Mouse (Mus musculus): ENCODE data around the gene Tnnt3. TPM values are rescaled to one million over a fixed set of nuclear protein-coding genes. Genes with fewer than 3 reads are reported as not detected.

Gene Tnnt3
- total and polyA plus RNA-seq, 2 experiments from 2014 or later: 1.5 to 3.1 TPM

- Histone ChIP-seq H3K4me2 (ENCODE audit: low read depth, low read length, poor library complexity, severe bottlenecking) (no peak overlapping the region), H3K27ac (ENCODE audit: low read depth, low read length) (no peak overlapping the region), H3K4me1 (ENCODE audit: insufficient read depth, low read length) (no peaks in the 10 kb centered on the region), H3K36me3 (ENCODE audit: insufficient read depth, low read length) (no peaks in the 10 kb centered on the region), H3K27me3 (ENCODE audit: insufficient read depth, low read length) (no peaks in the 10 kb centered on the region), H3K9me3 (ENCODE audit: low read length) (no peaks in the 10 kb centered on the region), H3K9ac (replicated peaks; ENCODE audit: low read length, poor library complexity, severe bottlenecking) (no peak overlapping the region), H3K4me3 (ENCODE audit: low read depth, low read length) (no peak overlapping the region)
- DNase-seq (ENCODE audit: low spot score) (no peak), ATAC-seq (ENCODE audit: low FRiP score) (no peak)
- no peak for TF ChIP-seq CTCF (IDR thresholded peaks at IDR 0.05)
- 89% methylated on average over 8 of the region's 8 CpGs for WGBS
Observed at GRCm38 (mm10) chr7:142493535-142493934, 5.1 kb upstream of the Tnnt3 start.

DNA sequence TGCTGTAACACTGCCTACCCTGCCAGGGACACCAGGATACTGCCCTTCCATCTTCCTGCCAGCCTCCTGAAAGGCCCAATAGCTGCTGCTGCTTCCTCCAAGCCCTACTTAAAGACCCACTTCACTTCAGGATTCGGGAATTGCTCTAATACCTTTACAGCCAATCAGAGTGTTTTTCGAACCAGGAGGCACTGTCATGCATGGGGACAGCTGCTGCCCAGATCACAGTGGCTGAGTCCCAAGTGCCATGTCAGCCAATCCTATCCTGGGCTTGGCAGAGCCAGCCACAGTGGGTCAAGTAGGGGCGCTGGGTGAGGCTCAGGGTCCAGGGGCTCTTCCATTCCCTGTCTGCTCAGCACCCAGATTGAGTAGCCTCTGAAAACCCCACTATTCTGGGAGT lies 2.5 kb upstream of the Tnnt3 start:
- Histone ChIP-seq H3K4me1 (ENCODE audit: insufficient read depth, low read length) (no peaks in the 10 kb centered on the region), H3K36me3 (ENCODE audit: insufficient read depth, low read length) (no peaks in the 10 kb centered on the region), H3K27ac (ENCODE audit: low read depth, low read length) (no peak overlapping the region), H3K4me2 (ENCODE audit: low read depth, low read length, poor library complexity, severe bottlenecking) (no peak overlapping the region), H3K4me3 (ENCODE audit: low read depth, low read length) (no peak overlapping the region), H3K27me3 (ENCODE audit: insufficient read depth, low read length) (no peaks in the 10 kb centered on the region), H3K9ac (replicated peaks; ENCODE audit: low read length, poor library complexity, severe bottlenecking) (no peak overlapping the region), H3K9me3 (ENCODE audit: low read length) (no peaks in the 10 kb centered on the region)
- ATAC-seq (ENCODE audit: low FRiP score) (no peak), DNase-seq (ENCODE audit: low spot score) (no peak)
- no peak for TF ChIP-seq CTCF (IDR thresholded peaks at IDR 0.05)
- 73% methylated on average over 3 of the region's 3 CpGs for WGBS

DNA sequence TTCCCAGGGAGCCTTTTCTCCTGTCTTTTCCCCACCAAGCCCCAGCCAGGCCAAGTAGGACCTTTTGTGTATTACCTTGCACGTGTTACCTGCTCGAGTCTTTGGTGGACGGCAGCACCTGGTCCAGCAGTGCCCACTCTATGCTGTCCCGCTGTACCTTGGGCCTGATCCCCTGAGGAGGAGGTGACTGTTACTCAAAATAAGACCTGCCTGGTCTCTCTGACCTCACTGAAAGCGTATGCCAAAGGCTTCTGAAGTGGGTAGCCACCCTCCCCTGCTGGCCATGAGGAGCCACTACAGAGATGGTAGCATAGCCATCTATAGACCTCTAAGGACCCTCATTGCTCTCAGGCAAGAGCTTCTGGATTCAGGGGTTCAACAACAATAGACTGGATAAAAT lies 1.8 kb upstream of the Tnnt3 start:
- Histone ChIP-seq H3K36me3 (ENCODE audit: insufficient read depth, low read length) (no peaks in the 10 kb centered on the region), H3K4me1 (ENCODE audit: insufficient read depth, low read length) (no peaks in the 10 kb centered on the region), H3K27ac (ENCODE audit: low read depth, low read length) (no peak overlapping the region), H3K4me2 (ENCODE audit: low read depth, low read length, poor library complexity, severe bottlenecking) (no peak overlapping the region), H3K4me3 (ENCODE audit: low read depth, low read length) (no peak overlapping the region), H3K27me3 (ENCODE audit: insufficient read depth, low read length) (no peaks in the 10 kb centered on the region), H3K9ac (replicated peaks; ENCODE audit: low read length, poor library complexity, severe bottlenecking) (no peak overlapping the region), H3K9me3 (ENCODE audit: low read length) (no peaks in the 10 kb centered on the region)
- 88% methylated on average over 5 of the region's 5 CpGs for WGBS
- no peak for TF ChIP-seq CTCF (IDR thresholded peaks at IDR 0.05)
- ATAC-seq (ENCODE audit: low FRiP score): no peak
- DNase-seq (ENCODE audit: low spot score): no peak

GRCm38 (mm10) chr7:142497775-142498174 lies 861 bp upstream of the Tnnt3 start:
- TF ChIP-seq CTCF (IDR thresholded peaks at IDR 0.05): peak; percentile 34
- WGBS: 89% methylated on average over 2 of the region's 2 CpGs
- ATAC-seq (ENCODE audit: low FRiP score) (no peak), DNase-seq (ENCODE audit: low spot score) (no peak)
- Histone ChIP-seq H3K4me2 (ENCODE audit: low read depth, low read length, poor library complexity, severe bottlenecking) (no peak overlapping the region), H3K27me3 (ENCODE audit: insufficient read depth, low read length) (no peaks in the 10 kb centered on the region), H3K4me3 (ENCODE audit: low read depth, low read length) (no peak overlapping the region), H3K9ac (replicated peaks; ENCODE audit: low read length, poor library complexity, severe bottlenecking) (no peak overlapping the region), H3K4me1 (ENCODE audit: insufficient read depth, low read length) (no peaks in the 10 kb centered on the region), H3K36me3 (ENCODE audit: insufficient read depth, low read length) (no peaks in the 10 kb centered on the region), H3K9me3 (ENCODE audit: low read length) (no peaks in the 10 kb centered on the region), H3K27ac (ENCODE audit: low read depth, low read length) (no peak overlapping the region)

- no peak for TF ChIP-seq CTCF (IDR thresholded peaks at IDR 0.05)
Observed at GRCm38 (mm10) chr7:142499010-142499721, 530 bp downstream of the Tnnt3 start.

GRCm38 (mm10) chr7:142500032-142500431 lies 1.4 kb downstream of the Tnnt3 start:
- 79% methylated on average over 1 of the region's 1 CpGs for WGBS
- Histone ChIP-seq H3K36me3 (ENCODE audit: insufficient read depth, low read length) (no peaks in the 10 kb centered on the region), H3K4me2 (ENCODE audit: low read depth, low read length, poor library complexity, severe bottlenecking) (no peak overlapping the region), H3K27me3 (ENCODE audit: insufficient read depth, low read length) (no peaks in the 10 kb centered on the region), H3K4me1 (ENCODE audit: insufficient read depth, low read length) (no peaks in the 10 kb centered on the region), H3K27ac (ENCODE audit: low read depth, low read length) (no peak overlapping the region), H3K9me3 (ENCODE audit: low read length) (no peaks in the 10 kb centered on the region), H3K9ac (replicated peaks; ENCODE audit: low read length, poor library complexity, severe bottlenecking) (no peak overlapping the region), H3K4me3 (ENCODE audit: low read depth, low read length) (no peak overlapping the region)
- no peak for DNase-seq (ENCODE audit: low spot score)
- TF ChIP-seq CTCF (IDR thresholded peaks at IDR 0.05): no peak
- ATAC-seq (ENCODE audit: low FRiP score): no peak

More at GRCm38 (mm10) chr7:142499010-142499721, 530 bp downstream of the Tnnt3 start:
- H3K9ac ChIP-seq (replicated peaks; ENCODE audit: low read length, poor library complexity, severe bottlenecking): no peak overlapping the region
- H3K36me3 ChIP-seq (ENCODE audit: insufficient read depth, low read length): no peaks in the 10 kb centered on the region
- H3K27me3 ChIP-seq (ENCODE audit: insufficient read depth, low read length): no peaks in the 10 kb centered on the region
- H3K27ac ChIP-seq (ENCODE audit: low read depth, low read length): no peak overlapping the region
- H3K9me3 ChIP-seq (ENCODE audit: low read length): no peaks in the 10 kb centered on the region
- DNase-seq (ENCODE audit: low spot score): no peak
- no peak overlapping the region for H3K4me3 ChIP-seq (ENCODE audit: low read depth, low read length)
- WGBS: 73% methylated on average over 5 of the region's 5 CpGs
- ATAC-seq (ENCODE audit: low FRiP score): no peak
- no peaks in the 10 kb centered on the region for H3K4me1 ChIP-seq (ENCODE audit: insufficient read depth, low read length)
- no peak overlapping the region for H3K4me2 ChIP-seq (ENCODE audit: low read depth, low read length, poor library complexity, severe bottlenecking)

Measured in midbrain, postnatal 0 days (tissue).